Mouse (Mus musculus) forebrain, embryonic 12.5 days (tissue): ENCODE measurements around the gene Nckap1. TPM values are rescaled to one million over a fixed set of nuclear protein-coding genes. Genes with fewer than 3 reads are reported as not detected.

Experiments
- ATAC-seq: fragments of 200-750 bp; cut with Nextera tagmentation; 2 replicates; pipeline ENCODE4 v1.8.0; 2017; ENCODE audit warnings: moderate TSS enrichment; ENCODE audit not compliant: low FRiP score
- H3K27ac ChIP-seq: fragments of 300-500 bp; sonication (generic); 2 replicates; pipeline ENCODE4 v1.5.1; 2016; ENCODE audit warnings: mild to moderate bottlenecking
- H3K27me3 ChIP-seq: fragments of 300-500 bp; sonication (generic); 2 replicates; pipeline ENCODE4 v1.6.1; 2016; ENCODE audit warnings: mild to moderate bottlenecking
- H3K36me3 ChIP-seq: fragments of 300-500 bp; sonication (generic); replicated peaks from 2 replicates; pipeline ENCODE4 v1.6.1; 2016; ENCODE audit warnings: mild to moderate bottlenecking
- H3K4me1 ChIP-seq: fragments of 300-500 bp; sonication (generic); 2 replicates; pipeline ENCODE4 v1.6.1; 2016
- H3K4me2 ChIP-seq: fragments of 300-500 bp; sonication (generic); 2 replicates; pipeline ENCODE4 v1.6.1; 2016; ENCODE audit warnings: mild to moderate bottlenecking, moderate library complexity
- H3K4me3 ChIP-seq: fragments of 300-500 bp; sonication (generic); replicated peaks from 2 replicates; pipeline ENCODE4 v1.5.1; 2016; ENCODE audit warnings: mild to moderate bottlenecking
- H3K9ac ChIP-seq: fragments of 300-500 bp; sonication (generic); 2 replicates; pipeline ENCODE4 v1.6.1; 2016; ENCODE audit warnings: mild to moderate bottlenecking
- H3K9me3 ChIP-seq: fragments of 300-500 bp; sonication (generic); 2 replicates; pipeline ENCODE4 v1.6.1; 2016
- WGBS: fragments of 180-500 bp; shearing (Covaris S2); methylation state at CpG from one replicate; pipeline ENCODE4 v1.1.7; 2016; 5-methylcytosine and 5-hydroxymethylcytosine counted together
- polyA plus RNA-seq: library from polyadenylated mRNA; unstranded; fragments of >200 nt; fragmentation: Nextera tagmentation; extraction: Ambion mirVana; gene quantifications from 2 replicates; pipeline ENCODE4 v1.2.1, GENCODE M21; 2016

The Nckap1 gene
- 94.5 and 97.9 TPM in 2 replicates for polyA plus RNA-seq

- Histone ChIP-seq H3K27ac (peak within 1 kb of the TSS; percentile 98), H3K27me3 (no peaks in the 10 kb centered on the region), H3K4me2 (peak within 1 kb of the TSS; percentile 63), H3K9ac (peak within 1 kb of the TSS; percentile 97), H3K4me1 (peaks cover 13% of the 10 kb centered on the region), H3K4me3 (peak within 1 kb of the TSS; percentile 89), H3K9me3 (no peaks in the 10 kb centered on the region), H3K36me3 (no peaks in the 10 kb centered on the region)
- peak; percentile 95 for ATAC-seq
- 0% methylated on average over 69 of the region's 88 CpGs for WGBS
These were observed at the start of gene Nckap1 for GRCm38 (mm10) chr2:80581043-80581711. TSS of gene Nckap1 (minus strand) at chr2:80581380.

DNA sequence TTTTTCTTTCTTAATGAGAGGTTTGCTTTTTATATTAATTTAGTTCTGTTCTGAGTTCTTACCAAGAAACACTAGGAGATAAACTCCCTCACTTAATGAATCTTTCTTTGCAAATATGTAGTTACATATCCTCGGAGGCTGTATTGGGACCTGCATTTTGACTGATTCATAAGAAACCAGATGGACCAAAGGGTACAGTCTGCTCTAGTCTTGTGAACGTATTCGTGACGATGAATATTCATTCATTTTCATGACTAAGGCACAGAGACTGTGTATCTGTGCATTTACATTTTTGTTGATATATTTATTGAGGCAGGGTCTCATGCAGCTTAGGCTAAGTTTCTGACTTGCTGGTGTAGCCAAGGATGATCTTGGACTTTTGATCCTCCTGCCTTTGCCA is 43.3 kb upstream of the Nckap1 start:
- Histone ChIP-seq H3K36me3 (peaks cover 3% of the 10 kb centered on the region), H3K9me3 (no peaks in the 10 kb centered on the region), H3K4me1 (no peaks in the 10 kb centered on the region), H3K27me3 (no peaks in the 10 kb centered on the region), H3K27ac (no peak overlapping the region), H3K4me3 (no peak overlapping the region), H3K4me2 (no peak overlapping the region), H3K9ac (no peak overlapping the region)
- no peak for ATAC-seq
- WGBS: 98% methylated on average over 4 of the region's 4 CpGs

GRCm38 (mm10) chr2:80621921-80622320 is 40.7 kb upstream of the Nckap1 start:
- Histone ChIP-seq H3K4me3 (no peak overlapping the region), H3K9ac (no peak overlapping the region), H3K36me3 (peaks cover 3% of the 10 kb centered on the region), H3K9me3 (no peaks in the 10 kb centered on the region), H3K27me3 (no peaks in the 10 kb centered on the region), H3K27ac (no peak overlapping the region), H3K4me2 (no peak overlapping the region), H3K4me1 (peaks cover 7% of the 10 kb centered on the region)
- ATAC-seq: no peak
- 92% methylated on average over 3 of the region's 3 CpGs for WGBS

GRCm38 (mm10) chr2:80618991-80619390 is 37.8 kb upstream of the Nckap1 start:
- no peak for ATAC-seq
- Histone ChIP-seq H3K4me1 (peaks cover 7% of the 10 kb centered on the region), H3K27me3 (no peaks in the 10 kb centered on the region), H3K9me3 (no peaks in the 10 kb centered on the region), H3K36me3 (peaks cover 3% of the 10 kb centered on the region), H3K4me3 (no peak overlapping the region), H3K9ac (no peak overlapping the region), H3K27ac (no peak overlapping the region), H3K4me2 (no peak overlapping the region)
- 79% methylated on average over 3 of the region's 3 CpGs for WGBS

- WGBS: 3% methylated on average over 21 of the region's 21 CpGs
- H3K27ac ChIP-seq: peak within 1 kb of the TSS; percentile 59; the same call in 1 of the 2 replicates
- no peaks in the 10 kb centered on the region; the same call in 1 of the 2 replicates for H3K36me3 ChIP-seq
These were observed 35.9 kb upstream of the Nckap1 start, which contains the start of the genes Dusp19 and Nup35 for GRCm38 (mm10) chr2:80616854-80617737. TSS of gene Dusp19 (plus strand) at chr2:80617045. TSS of gene Nup35 (plus strand) at chr2:80617236.

GRCm38 (mm10) chr2:80612796-80613195 is 31.6 kb upstream of the Nckap1 start:
- Histone ChIP-seq H3K36me3 (no peaks in the 10 kb centered on the region), H3K9ac (no peak overlapping the region), H3K4me2 (no peak overlapping the region), H3K4me1 (peaks cover 4% of the 10 kb centered on the region), H3K4me3 (no peak overlapping the region), H3K27me3 (no peaks in the 10 kb centered on the region), H3K9me3 (no peaks in the 10 kb centered on the region), H3K27ac (no peak overlapping the region)
- ATAC-seq: no peak
- WGBS: 82% methylated on average over 2 of the region's 2 CpGs

More at GRCm38 (mm10) chr2:80616854-80617737, 35.9 kb upstream of the Nckap1 start, which contains the start of the genes Dusp19 and Nup35:
- Histone ChIP-seq H3K4me1 (peaks cover 7% of the 10 kb centered on the region), H3K4me3 (peak within 1 kb of the TSS; percentile 47), H3K27me3 (no peaks in the 10 kb centered on the region), H3K9ac (peak within 1 kb of the TSS; percentile 65), H3K9me3 (no peaks in the 10 kb centered on the region), H3K4me2 (peak within 1 kb of the TSS; percentile 70)
- peak; percentile 99 for ATAC-seq

DNA sequence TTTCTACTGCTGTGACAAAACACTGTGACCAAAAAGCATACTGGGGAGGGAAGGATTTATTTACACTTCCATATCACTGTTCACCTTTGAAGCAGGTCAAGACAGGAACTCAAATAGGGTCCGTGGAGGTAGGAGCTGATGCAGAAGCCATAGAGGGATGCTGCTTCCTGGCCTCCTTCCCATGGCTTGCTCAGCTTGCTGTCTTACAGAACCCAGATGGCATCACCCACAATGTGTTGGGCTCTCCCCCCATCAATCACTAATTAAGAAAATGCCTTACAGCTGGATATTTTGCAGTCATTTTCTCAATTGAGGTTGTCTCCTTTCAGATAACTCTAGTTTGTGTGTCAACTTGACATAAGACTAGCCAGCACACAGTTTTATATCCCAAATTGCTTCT is 31.1 kb upstream of the Nckap1 start:
- WGBS: 81% methylated on average over 1 of the region's 1 CpGs
- Histone ChIP-seq H3K4me2 (no peak overlapping the region), H3K9ac (no peak overlapping the region), H3K4me3 (no peak overlapping the region), H3K4me1 (no peaks in the 10 kb centered on the region), H3K36me3 (no peaks in the 10 kb centered on the region), H3K27me3 (no peaks in the 10 kb centered on the region), H3K9me3 (no peaks in the 10 kb centered on the region), H3K27ac (no peak overlapping the region)
- no peak for ATAC-seq

- no peaks in the 10 kb centered on the region for H3K27me3 ChIP-seq
- H3K4me2 ChIP-seq: no peak overlapping the region
- H3K9ac ChIP-seq: no peak overlapping the region
- no peaks in the 10 kb centered on the region for H3K9me3 ChIP-seq
- no peaks in the 10 kb centered on the region for H3K4me1 ChIP-seq
- 86% methylated on average over 19 of the region's 19 CpGs for WGBS
- no peak overlapping the region for H3K27ac ChIP-seq
- no peak for ATAC-seq
- H3K36me3 ChIP-seq: no peaks in the 10 kb centered on the region
- no peak overlapping the region for H3K4me3 ChIP-seq
These were observed 22.7 kb upstream of the Nckap1 start for GRCm38 (mm10) chr2:80603771-80604426.

DNA sequence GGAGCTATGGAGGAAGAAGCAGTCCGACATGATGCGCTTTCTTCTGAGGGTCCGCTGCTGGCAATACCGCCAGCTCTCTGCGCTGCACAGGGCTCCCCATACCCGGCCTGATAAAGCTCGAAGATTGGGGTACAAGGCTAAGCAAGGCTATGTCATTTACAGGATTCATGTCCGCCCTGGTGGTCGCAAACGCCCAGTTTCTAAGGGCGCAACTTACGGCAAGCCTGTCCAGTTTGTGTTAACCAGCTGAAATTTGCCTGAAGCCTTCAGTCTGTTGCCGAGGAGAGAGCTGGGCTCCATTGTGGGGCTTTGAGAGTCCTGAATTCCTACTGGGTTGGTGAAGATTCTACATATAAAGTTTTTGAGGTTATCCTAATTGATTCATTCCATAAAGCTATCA is 21.6 kb upstream of the Nckap1 start:
- no peak overlapping the region for H3K9ac ChIP-seq
- no peaks in the 10 kb centered on the region for H3K36me3 ChIP-seq
- H3K4me2 ChIP-seq: no peak overlapping the region
- ATAC-seq: no peak
- no peak overlapping the region for H3K27ac ChIP-seq
- 96% methylated on average over 13 of the region's 13 CpGs for WGBS
- H3K27me3 ChIP-seq: no peaks in the 10 kb centered on the region
- H3K4me3 ChIP-seq: no peak overlapping the region
- H3K4me1 ChIP-seq: no peaks in the 10 kb centered on the region
- no peaks in the 10 kb centered on the region for H3K9me3 ChIP-seq

DNA sequence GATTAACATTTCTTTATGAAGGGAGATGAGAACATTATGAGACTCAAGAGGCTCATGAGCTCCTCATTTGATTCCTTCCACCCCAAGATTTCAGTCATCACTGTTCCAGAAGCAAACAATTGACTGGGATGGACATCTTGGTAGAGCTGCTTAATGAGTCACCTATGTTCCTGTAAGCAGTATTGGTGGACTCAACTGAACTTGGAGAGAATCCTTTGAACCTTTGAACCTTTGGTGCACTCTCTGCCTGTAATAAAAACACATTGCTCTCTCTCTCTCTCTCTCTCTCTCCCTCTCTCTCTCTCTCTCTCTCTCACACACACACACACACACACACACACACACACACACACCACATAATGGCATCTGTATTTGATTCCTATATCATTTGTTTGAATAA is 19.4 kb upstream of the Nckap1 start:
- no peak overlapping the region for H3K4me2 ChIP-seq
- H3K9ac ChIP-seq: no peak overlapping the region
- H3K27ac ChIP-seq: no peak overlapping the region
- no peak for ATAC-seq
- H3K36me3 ChIP-seq: no peaks in the 10 kb centered on the region
- H3K4me1 ChIP-seq: no peaks in the 10 kb centered on the region
- H3K4me3 ChIP-seq: no peak overlapping the region
- H3K27me3 ChIP-seq: no peaks in the 10 kb centered on the region
- no peaks in the 10 kb centered on the region for H3K9me3 ChIP-seq

GRCm38 (mm10) chr2:80599850-80600249 is 18.7 kb upstream of the Nckap1 start:
- H3K27me3 ChIP-seq: no peaks in the 10 kb centered on the region
- no peak overlapping the region for H3K4me3 ChIP-seq
- no peaks in the 10 kb centered on the region for H3K9me3 ChIP-seq
- H3K36me3 ChIP-seq: no peaks in the 10 kb centered on the region
- 94% methylated on average over 3 of the region's 3 CpGs for WGBS
- ATAC-seq: no peak
- no peak overlapping the region for H3K4me2 ChIP-seq
- H3K4me1 ChIP-seq: no peaks in the 10 kb centered on the region
- no peak overlapping the region for H3K9ac ChIP-seq
- H3K27ac ChIP-seq: no peak overlapping the region

- Histone ChIP-seq H3K4me2 (no peak overlapping the region), H3K4me1 (no peaks in the 10 kb centered on the region), H3K27me3 (no peaks in the 10 kb centered on the region), H3K36me3 (no peaks in the 10 kb centered on the region), H3K4me3 (no peak overlapping the region), H3K9me3 (no peaks in the 10 kb centered on the region), H3K27ac (no peak overlapping the region), H3K9ac (no peak overlapping the region)
- ATAC-seq: no peak
- WGBS: 80% methylated on average over 5 of the region's 5 CpGs
These were observed 15.8 kb upstream of the Nckap1 start for GRCm38 (mm10) chr2:80596960-80597359.
